Mouse (Mus musculus) urinary bladder, postnatal 4 days (tissue): ENCODE results near the gene Rbbp8nl.

Source experiments
- DNase-seq, 2 experiments: peaks; one replicate each; pipeline ENCODE4 v3.0.0; 2021 to 2022; ENCODE audit warnings: low spot score in 2 of 2

Rbbp8nl gene

GRCm38 (mm10) chr2:180257963-180258865 is 31.5 kb downstream of the Rbbp8nl start:
- no peak for DNase-seq

GRCm38 (mm10) chr2:180257001-180257521 is 32.6 kb downstream of the Rbbp8nl start, which contains the start of gene Rps21:
Gene Rps21 (plus strand): TSS chr2:180257377.
- peak; percentile 97 to 98 for DNase-seq

- DNase-seq, result no peak
Observed at GRCm38 (mm10) chr2:180256296-180257000, 33.2 kb downstream of the Rbbp8nl start.

- DNase-seq, result no peak
Observed at GRCm38 (mm10) chr2:180255701-180256100, 34.0 kb downstream of the Rbbp8nl start.

- DNase-seq, result no peak
Observed at GRCm38 (mm10) chr2:180254436-180255209, 35.1 kb downstream of the Rbbp8nl start.

GRCm38 (mm10) chr2:180251838-180252237 is 37.8 kb downstream of the Rbbp8nl start:
- DNase-seq, result no peak

GRCm38 (mm10) chr2:180250930-180251611 is 38.6 kb downstream of the Rbbp8nl start:
- DNase-seq, result peak; percentile 64 to 80

- DNase-seq, result no peak
Observed at GRCm38 (mm10) chr2:180248947-180249660, 40.6 kb downstream of the Rbbp8nl start.

- DNase-seq, result no peak
Observed at GRCm38 (mm10) chr2:180247916-180248315, 41.8 kb downstream of the Rbbp8nl start.

- no peak for DNase-seq
Observed at GRCm38 (mm10) chr2:180243108-180243507, 46.6 kb downstream of the Rbbp8nl start.

GRCm38 (mm10) chr2:180238591-180238990 is 51.1 kb downstream of the Rbbp8nl start:
- no peak for DNase-seq

- DNase-seq, result no peak
Observed at GRCm38 (mm10) chr2:180237601-180238345, 51.9 kb downstream of the Rbbp8nl start.

GRCm38 (mm10) chr2:180236930-180237329 is 52.7 kb downstream of the Rbbp8nl start:
- DNase-seq, result no peak

GRCm38 (mm10) chr2:180236500-180236899 is 53.2 kb downstream of the Rbbp8nl start:
- no peak for DNase-seq

- DNase-seq, result no peak
Observed at GRCm38 (mm10) chr2:180235788-180236187, 53.9 kb downstream of the Rbbp8nl start.

- DNase-seq, result no peak
Observed at GRCm38 (mm10) chr2:180234980-180235379, 54.7 kb downstream of the Rbbp8nl start.

GRCm38 (mm10) chr2:180234353-180234752 is 55.3 kb downstream of the Rbbp8nl start:
- no peak for DNase-seq

- DNase-seq, result no peak
Observed at GRCm38 (mm10) chr2:180233101-180233904, 56.4 kb downstream of the Rbbp8nl start.

GRCm38 (mm10) chr2:180230482-180230881 is 59.2 kb downstream of the Rbbp8nl start:
- no peak for DNase-seq
